Mouse (Mus musculus) heart, embryonic 11.5 days (tissue): ENCODE results near the gene Derl3. TPM values are rescaled to one million over a fixed set of nuclear protein-coding genes. Genes with fewer than 3 reads are reported as not detected.
"Not testable (repeated sequence)": the region's sequence is repeated elsewhere in the genome, so short reads cannot be mapped to it uniquely, and the experiment has no call there.

Experiments
- ATAC-seq: fragments of 200-750 bp; cut with Nextera tagmentation; replicated peaks from 2 replicates; pipeline ENCODE4 v1.8.0; 2017; ENCODE audit warnings: moderate library complexity; ENCODE audit not compliant: insufficient number of reproducible peaks, low FRiP score, low TSS enrichment
- H3K27ac ChIP-seq: fragments of 300-500 bp; sonication (generic); 2 replicates; pipeline ENCODE4 v1.5.1; 2014; ENCODE audit warnings: mild to moderate bottlenecking, low read depth, low read length
- H3K27me3 ChIP-seq: fragments of 300-500 bp; sonication (generic); 2 replicates; pipeline ENCODE4 v1.6.1; 2014; ENCODE audit warnings: mild to moderate bottlenecking, low read length, mixed read lengths; ENCODE audit not compliant: control insufficient read depth, insufficient read depth
- H3K36me3 ChIP-seq: fragments of 300-500 bp; sonication (generic); 2 replicates; pipeline ENCODE4 v1.6.1; 2014; ENCODE audit warnings: mild to moderate bottlenecking, low read length, moderate library complexity, mixed read lengths; ENCODE audit not compliant: control insufficient read depth, insufficient read depth
- H3K4me1 ChIP-seq: fragments of 300-500 bp; sonication (generic); 2 replicates; pipeline ENCODE4 v1.6.1; 2014; ENCODE audit warnings: low read length; ENCODE audit not compliant: control insufficient read depth, insufficient read depth
- H3K4me2 ChIP-seq: fragments of 300-500 bp; sonication (generic); 2 replicates; pipeline ENCODE4 v1.6.1; 2014; ENCODE audit warnings: mild to moderate bottlenecking, moderate library complexity
- H3K4me3 ChIP-seq: fragments of 300-500 bp; sonication (generic); 2 replicates; pipeline ENCODE4 v1.5.1; 2014; ENCODE audit warnings: low read depth, low read length
- H3K9ac ChIP-seq: fragments of 300-500 bp; sonication (generic); 2 replicates; pipeline ENCODE4 v1.6.1; 2014; ENCODE audit warnings: mild to moderate bottlenecking, low read depth, low read length, moderate library complexity
- H3K9me3 ChIP-seq: fragments of 300-500 bp; sonication (generic); replicated peaks from 2 replicates; pipeline ENCODE4 v1.6.1; 2016; ENCODE audit warnings: low read length; ENCODE audit not compliant: control insufficient read depth
- WGBS: fragments of 180-500 bp; shearing (Covaris S2); extraction: QIAGEN DNeasy Blood & Tissue Kit; methylation state at CpG from one replicate; pipeline ENCODE4 v1.1.7; 2014; ENCODE audit not compliant: insufficient replicate concordance; 5-methylcytosine and 5-hydroxymethylcytosine counted together
- polyA plus RNA-seq: library from polyadenylated mRNA; unstranded; fragments of >200 nt; fragmentation: Nextera tagmentation; extraction: Ambion mirVana; gene quantifications from 2 replicates; pipeline ENCODE4 v1.2.1, GENCODE M21; 2014

The Derl3 gene
- polyA plus RNA-seq, 1 experiment from 2014 or later, result 3.4 TPM

DNA sequence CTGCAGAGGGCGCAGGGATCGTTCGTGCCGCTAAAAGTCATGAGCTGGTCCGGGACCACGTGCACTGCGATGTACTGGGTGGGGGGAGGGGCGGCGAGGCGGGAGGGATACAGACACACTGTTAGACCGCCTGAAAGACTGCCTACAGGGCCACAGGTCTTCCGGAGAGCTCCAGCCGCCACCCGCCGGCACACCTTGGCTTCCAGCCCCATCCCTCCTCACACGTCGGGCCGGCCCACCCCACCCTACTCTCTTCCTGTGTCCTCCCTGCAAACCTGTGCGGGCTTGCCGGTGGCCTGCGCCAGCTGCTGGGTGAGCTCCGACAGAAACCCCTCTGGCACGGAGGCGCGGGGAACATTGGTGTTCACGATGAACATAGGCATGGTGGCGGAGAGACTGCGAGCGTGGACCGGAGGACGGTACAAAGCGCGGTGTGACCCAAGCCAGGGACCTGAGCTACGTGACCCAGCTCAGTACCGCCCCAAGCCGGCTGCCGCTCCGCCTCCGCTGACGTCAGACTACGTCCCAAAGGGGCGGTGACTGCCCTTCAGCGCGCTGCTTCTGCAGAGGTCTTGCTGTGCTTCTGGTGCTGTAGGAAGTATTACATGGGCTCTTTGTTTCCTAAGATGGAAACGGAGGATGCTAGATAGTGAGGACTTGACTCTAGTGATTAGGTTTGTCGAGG lies 33.3 kb upstream of the Derl3 start, which contains the start of gene Mif:
TSS of gene Mif (minus strand) at position 455 of the 685 bp plus-strand sequence.
- H3K36me3 ChIP-seq, H3K27me3 ChIP-seq, H3K9me3 ChIP-seq: not testable (repeated sequence)
- Histone ChIP-seq H3K4me3 (peak within 1 kb of the TSS; percentile 74), H3K27ac (peak within 1 kb of the TSS; percentile 96), H3K4me2 (peak within 1 kb of the TSS; percentile 88), H3K4me1 (peaks cover 26% of the 10 kb centered on the region), H3K9ac (peak within 1 kb of the TSS; percentile 94)
- peak; percentile 93 for ATAC-seq
- under 1% methylated on average over 38 of the region's 46 CpGs for WGBS

DNA sequence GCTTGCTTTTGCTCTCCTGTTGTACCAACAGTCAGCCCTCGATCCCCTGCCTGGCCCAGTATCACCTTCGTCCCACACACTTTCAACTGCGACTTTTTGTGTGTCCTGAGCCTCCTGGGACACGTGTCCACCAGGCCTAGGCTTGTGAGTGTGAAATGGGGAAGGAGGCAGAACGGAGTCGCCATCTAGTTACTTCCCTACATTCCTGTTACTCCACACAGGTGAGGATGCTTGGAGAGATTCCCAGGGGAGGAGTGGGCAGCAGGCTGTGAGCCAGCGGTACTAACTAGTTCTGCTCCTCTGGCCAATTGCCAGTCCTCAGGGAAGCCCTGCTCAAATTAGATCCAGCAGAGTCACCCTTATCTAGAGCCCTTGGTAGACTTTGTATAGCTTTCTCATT lies 32.5 kb upstream of the Derl3 start:
- Histone ChIP-seq H3K4me3 (no peak overlapping the region; the same call in 1 of the 2 replicates), H3K4me1 (peaks cover 26% of the 10 kb centered on the region), H3K27ac (peak overlapping the region; percentile 96), H3K27me3 (no peaks in the 10 kb centered on the region), H3K9me3 (no peaks in the 10 kb centered on the region), H3K4me2 (peak overlapping the region; percentile 88), H3K9ac (no peak overlapping the region), H3K36me3 (peaks cover 7% of the 10 kb centered on the region)
- ATAC-seq, result 0 out of 2 replicates have a peak, but pooled peaks have one; percentile 16
- 26% methylated on average over 7 of the region's 7 CpGs for WGBS

DNA sequence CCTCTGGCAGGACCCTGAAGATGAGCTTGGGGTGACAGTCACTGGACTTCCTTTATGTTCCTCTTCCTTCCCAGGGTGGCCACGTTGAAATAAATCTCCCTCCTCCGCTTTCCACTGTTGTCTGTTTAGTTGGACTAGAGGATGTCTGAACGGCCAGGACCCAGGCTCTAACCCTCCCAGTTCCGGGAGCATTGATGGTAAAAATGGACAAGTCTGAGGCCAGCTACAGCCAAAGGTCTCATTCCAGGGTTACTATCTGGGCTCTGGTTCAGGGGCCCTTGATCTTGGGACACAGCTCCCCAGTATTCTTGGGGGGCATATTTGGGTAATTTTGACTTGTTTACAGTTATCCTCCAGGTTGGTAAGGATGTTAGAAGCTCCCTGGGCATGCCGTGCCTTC lies 31.6 kb upstream of the Derl3 start:
- WGBS, result 75% methylated on average over 5 of the region's 5 CpGs
- no peak overlapping the region for H3K27ac ChIP-seq

DNA sequence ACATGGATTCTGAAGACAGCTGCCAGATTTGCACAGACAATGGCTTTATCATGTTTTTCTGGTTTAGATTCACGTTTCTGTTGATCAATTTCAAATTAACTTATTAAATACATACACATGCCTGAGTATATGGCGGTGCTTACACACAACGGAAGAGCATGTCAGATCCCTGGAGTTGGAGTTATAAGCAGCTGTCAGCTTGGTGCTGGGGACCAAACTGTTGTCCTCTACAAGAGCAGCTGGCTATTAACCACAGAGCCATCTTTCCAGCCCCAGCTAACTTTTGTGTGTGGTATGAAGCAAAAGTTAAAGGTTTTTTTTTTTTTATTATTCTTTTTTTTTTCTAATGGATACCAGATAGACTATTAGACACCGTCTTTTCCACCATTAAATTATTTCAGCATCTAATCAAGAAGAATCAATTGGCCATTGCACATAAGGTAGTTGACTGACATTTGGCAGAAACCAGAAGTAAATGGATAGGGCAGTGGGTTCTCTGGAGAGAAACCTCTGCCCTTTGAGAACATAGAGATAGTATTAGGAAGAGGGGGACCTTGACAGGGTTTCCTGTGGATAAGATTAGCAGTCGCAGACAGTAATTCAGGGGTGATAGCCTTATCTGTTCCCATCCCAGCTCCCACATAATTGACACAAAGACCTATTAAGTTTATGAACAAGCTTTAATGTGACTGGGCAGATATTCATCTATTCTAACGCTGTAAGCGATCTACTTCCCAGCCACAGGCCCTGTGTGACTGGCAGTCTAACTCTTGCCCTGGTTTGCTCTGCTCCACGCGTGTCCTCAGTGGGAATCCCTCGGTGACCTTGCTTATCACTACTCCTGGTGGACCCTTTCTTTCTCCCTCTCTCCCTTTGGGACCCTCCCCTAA lies 20.9 kb upstream of the Derl3 start:
- Histone ChIP-seq H3K4me3 (peak overlapping the region; percentile 27), H3K27me3 (no peaks in the 10 kb centered on the region), H3K36me3 (no peaks in the 10 kb centered on the region), H3K9ac (peak overlapping the region; percentile 71), H3K27ac (peak overlapping the region; percentile 23), H3K4me1 (peaks cover 12% of the 10 kb centered on the region), H3K4me2 (peak overlapping the region; percentile 79), H3K9me3 (no peaks in the 10 kb centered on the region)
- no peak for ATAC-seq
- WGBS, result 32% methylated on average over 10 of the region's 10 CpGs

More for the DNA sequence above, 31.6 kb upstream of the Derl3 start:
- H3K4me2 ChIP-seq, result no peak overlapping the region
- no peak overlapping the region for H3K9ac ChIP-seq
- H3K4me3 ChIP-seq, result no peak overlapping the region
- peaks cover 26% of the 10 kb centered on the region for H3K4me1 ChIP-seq
- no peak for ATAC-seq
- H3K9me3 ChIP-seq, result no peaks in the 10 kb centered on the region
- no peaks in the 10 kb centered on the region for H3K27me3 ChIP-seq
- H3K36me3 ChIP-seq, result peaks cover 7% of the 10 kb centered on the region

DNA sequence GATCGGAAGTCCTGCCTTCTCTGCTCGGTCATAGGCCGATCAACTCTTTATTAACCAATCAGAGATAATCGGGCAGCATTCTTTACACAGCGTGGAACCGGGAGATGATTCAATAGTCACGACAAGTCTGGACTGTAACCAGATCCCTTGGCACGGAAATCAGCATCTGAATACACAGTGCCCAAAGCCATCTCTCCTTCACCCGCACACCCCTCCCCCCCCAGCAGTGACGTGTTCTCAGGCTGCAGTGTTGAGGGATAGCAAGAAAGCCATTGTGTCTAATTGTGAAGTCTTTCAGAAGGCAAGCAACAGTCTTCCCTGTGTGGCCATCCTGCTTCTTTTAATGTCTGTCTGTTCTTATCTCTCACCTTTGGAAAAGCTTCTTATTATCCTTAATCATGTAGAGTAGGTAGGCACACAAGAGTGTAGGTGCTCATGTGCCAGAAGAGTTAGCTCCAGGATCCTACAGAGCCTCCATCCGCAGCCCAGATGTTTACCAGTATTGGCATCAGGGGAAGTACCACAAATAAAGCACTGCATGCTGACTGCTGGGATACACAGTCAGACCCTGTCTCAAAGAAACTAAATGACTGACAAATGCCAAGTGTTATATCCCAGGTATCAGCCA lies 20.2 kb upstream of the Derl3 start:
- Histone ChIP-seq H3K36me3 (no peaks in the 10 kb centered on the region), H3K27ac (peak overlapping the region; percentile 42; the same call in 1 of the 2 replicates), H3K9ac (peak overlapping the region; percentile 71), H3K4me2 (peak overlapping the region; percentile 79), H3K27me3 (no peaks in the 10 kb centered on the region), H3K9me3 (no peaks in the 10 kb centered on the region), H3K4me1 (peaks cover 12% of the 10 kb centered on the region), H3K4me3 (peak overlapping the region; percentile 27)
- peak; percentile 86 for ATAC-seq
- 3% methylated on average over 11 of the region's 11 CpGs for WGBS

DNA sequence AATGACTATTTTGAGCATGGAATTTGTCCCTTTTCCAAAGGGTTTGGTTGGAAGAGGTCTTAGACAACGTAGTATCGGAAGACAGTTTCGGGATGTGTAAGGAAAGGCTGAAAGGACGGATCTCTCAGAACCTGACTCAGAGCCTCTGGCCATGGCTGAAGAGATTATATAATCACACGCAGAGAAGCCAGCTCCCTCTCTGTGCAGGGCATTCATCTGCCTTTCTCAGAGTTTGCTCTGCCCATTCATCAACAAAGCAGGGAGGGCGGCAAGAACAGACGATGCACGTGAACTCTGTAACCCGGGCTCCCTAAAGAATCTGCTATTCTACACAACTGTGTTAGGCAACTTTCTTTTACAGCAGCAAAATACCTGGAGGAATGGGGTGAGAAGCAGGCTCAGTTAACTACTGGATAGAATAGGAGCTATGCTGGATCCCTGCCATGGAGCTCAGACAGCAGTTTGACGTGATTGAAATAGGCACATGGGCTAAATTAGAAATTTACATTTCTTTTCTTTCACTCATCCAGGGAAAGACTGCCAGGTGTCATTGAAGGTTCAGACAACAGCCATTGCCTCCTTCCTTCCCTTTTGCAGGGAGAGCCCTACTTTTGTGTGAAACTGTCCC lies 19.6 kb upstream of the Derl3 start:
- no peaks in the 10 kb centered on the region for H3K36me3 ChIP-seq
- H3K27ac ChIP-seq, result peak overlapping the region; percentile 42; the same call in 1 of the 2 replicates
- H3K9me3 ChIP-seq, result no peaks in the 10 kb centered on the region
- H3K4me2 ChIP-seq, result peak overlapping the region; percentile 79
- ATAC-seq, result no peak
- no peaks in the 10 kb centered on the region for H3K27me3 ChIP-seq
- H3K4me1 ChIP-seq, result peaks cover 12% of the 10 kb centered on the region
- H3K9ac ChIP-seq, result peak overlapping the region; percentile 71
- peak overlapping the region; percentile 27; the same call in 1 of the 2 replicates for H3K4me3 ChIP-seq
- 39% methylated on average over 10 of the region's 10 CpGs for WGBS

DNA sequence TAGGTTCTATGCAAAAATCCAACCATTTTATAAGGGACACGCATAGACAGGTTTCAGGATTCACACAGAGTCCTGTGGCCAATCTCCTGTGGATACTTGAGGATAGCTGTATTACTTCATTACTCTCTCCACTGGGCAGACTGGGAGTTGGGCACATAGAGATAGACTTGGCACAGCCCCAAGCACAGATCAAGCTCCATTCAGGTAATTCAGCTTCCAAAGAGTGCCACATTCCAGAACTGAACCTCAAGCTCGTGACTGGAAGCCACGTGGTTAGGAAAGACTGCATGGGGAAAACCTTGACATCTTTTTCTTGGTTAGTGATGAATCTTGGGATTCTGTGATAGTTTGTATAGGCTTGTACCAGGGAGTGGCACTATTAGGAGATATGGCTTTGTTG lies 14.4 kb upstream of the Derl3 start:
- H3K27me3 ChIP-seq, result no peaks in the 10 kb centered on the region
- no peak overlapping the region for H3K9ac ChIP-seq
- no peak for ATAC-seq
- H3K36me3 ChIP-seq, result no peaks in the 10 kb centered on the region
- no peak overlapping the region for H3K4me3 ChIP-seq
- WGBS, result 87% methylated on average over 3 of the region's 3 CpGs
- no peaks in the 10 kb centered on the region for H3K9me3 ChIP-seq
- no peak overlapping the region for H3K27ac ChIP-seq
- H3K4me1 ChIP-seq, result peaks cover under 1% of the 10 kb centered on the region; the same call in 1 of the 2 replicates
- H3K4me2 ChIP-seq, result no peak overlapping the region

DNA sequence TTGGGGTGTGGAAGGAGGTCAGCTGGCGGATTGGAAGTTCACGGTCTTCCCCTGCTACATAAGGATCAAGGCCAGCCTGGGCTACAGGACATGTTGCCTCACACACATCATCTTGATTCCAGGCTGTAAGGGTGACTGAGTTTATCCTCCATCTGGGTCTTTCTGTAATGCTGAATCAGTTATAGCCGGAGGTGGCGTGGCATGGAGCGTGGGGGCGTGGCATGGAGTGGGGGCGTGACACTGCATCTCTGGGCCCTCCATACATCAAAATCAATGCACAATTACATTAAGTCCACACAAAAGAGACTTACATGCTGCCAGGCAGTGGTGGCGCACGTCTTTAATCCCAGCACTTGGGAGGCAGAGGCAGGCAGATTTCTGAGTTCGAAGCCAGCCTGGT lies 12.9 kb upstream of the Derl3 start:
- no peaks in the 10 kb centered on the region for H3K4me1 ChIP-seq
- no peaks in the 10 kb centered on the region for H3K36me3 ChIP-seq
- no peak overlapping the region for H3K27ac ChIP-seq
- no peak for ATAC-seq
- no peaks in the 10 kb centered on the region for H3K27me3 ChIP-seq
- H3K9ac ChIP-seq, result no peak overlapping the region
- H3K4me2 ChIP-seq, result no peak overlapping the region
- WGBS, result 92% methylated on average over 10 of the region's 10 CpGs
- no peaks in the 10 kb centered on the region for H3K9me3 ChIP-seq
- H3K4me3 ChIP-seq, result no peak overlapping the region
